Mouse (Mus musculus) left cerebral cortex, adult 2 months (tissue): Measurements from ENCODE around the gene Nacad. TPM values are rescaled to one million over a fixed set of nuclear protein-coding genes. Genes with fewer than 3 reads are reported as not detected.

Experiments used
- DNase-seq, 2 experiments: peaks; one replicate each; pipeline ENCODE4 v3.0.0; 2021 to 2022; ENCODE audit warnings: low spot score in 2 of 2, mixed read lengths in 1 of 2; ENCODE audit errors: extremely low spot score in 1 of 2
- H3K27ac ChIP-seq: fragments of 200-600 bp; 2 replicates; pipeline ENCODE4 v1.8.1; 2022
- H3K4me3 ChIP-seq: fragments of 200-600 bp; 2 replicates; pipeline ENCODE4 v1.8.1; 2022
- CTCF ChIP-seq: fragments of 200-600 bp; IDR thresholded peaks from 2 replicates; pipeline ENCODE4 v1.8.1; 2022; ENCODE audit warnings: antibody characterized with exemption, mild to moderate bottlenecking, moderate library complexity
- intact Hi-C: fragments of 180-260 bp; cut with DNase I; formaldehyde crosslinking; loops from one replicate; pipeline ENCODE4 v1.15.1; 2025
- total RNA-seq, 2 experiments: library from RNA; stranded (reverse); gene quantifications; 2 replicates each; pipeline ENCODE4 v1.2.3; 2021

Gene Nacad
- total RNA-seq, 2 experiments from 2014 or later = 41.4 to 43.8 TPM

DNA sequence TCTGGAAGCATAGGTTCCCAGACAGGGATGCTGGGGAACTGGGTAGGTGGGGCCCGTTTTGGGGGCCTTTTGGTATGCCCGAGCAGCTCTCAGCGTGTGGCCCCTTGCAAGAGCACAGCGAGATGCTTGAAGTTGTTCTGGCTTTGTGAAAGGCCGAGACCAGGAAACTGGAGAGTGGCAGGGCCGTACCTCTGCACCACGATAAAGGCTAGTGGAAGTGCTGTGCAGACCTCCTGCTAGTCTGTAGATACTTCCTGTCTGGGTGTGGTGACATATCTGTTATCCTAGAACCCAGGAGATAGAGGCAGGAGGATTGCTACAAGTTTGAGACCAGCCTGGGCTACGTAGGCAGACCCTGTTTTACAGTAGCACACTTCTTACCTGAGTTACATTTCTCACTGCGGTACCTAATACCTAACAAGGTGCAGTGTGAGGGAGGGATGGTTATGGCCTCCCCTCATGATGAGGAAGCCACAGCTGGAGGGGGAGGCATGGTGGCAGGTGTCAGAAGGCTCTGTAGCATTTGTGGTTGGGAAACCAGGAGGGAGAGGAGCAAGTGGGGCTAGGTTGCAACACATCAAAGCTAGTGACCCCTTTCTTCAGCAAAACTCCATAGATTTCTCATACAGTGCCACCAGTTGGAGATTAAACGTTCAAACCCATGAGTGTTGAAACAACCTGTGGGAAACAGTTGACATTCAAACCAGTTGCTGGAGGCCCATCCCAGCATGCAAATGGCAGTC lies 14.7 kb downstream of the Nacad start:
- intact Hi-C loops = no loop called here
- H3K27ac ChIP-seq = no peak overlapping the region
- H3K4me3 ChIP-seq = no peak overlapping the region
- DNase-seq = no peak
- TF ChIP-seq CTCF = no peak

DNA sequence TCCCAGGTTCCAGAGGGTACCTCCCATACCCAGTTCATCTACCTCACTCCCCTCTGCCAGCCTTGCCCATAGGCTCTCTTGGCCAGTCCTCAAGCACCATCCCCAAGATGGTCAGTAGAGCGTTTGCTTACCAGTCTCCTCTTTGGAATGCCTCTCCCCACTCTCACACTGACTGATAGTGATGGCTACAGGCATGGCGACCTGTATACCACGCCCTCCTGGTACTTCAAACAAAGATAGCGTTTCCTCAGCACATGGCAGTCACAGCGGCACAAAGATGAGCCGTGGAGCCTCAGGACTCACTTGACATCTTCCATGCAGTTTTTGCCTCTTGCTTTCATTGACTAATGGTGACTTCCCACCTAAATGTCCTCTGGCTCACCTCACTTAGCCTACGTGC lies 16.0 kb downstream of the Nacad start:
- no peak for TF ChIP-seq CTCF
- Histone ChIP-seq H3K27ac (no peak overlapping the region), H3K4me3 (no peak overlapping the region)
- intact Hi-C loops = no loop called here
- DNase-seq = no peak

DNA sequence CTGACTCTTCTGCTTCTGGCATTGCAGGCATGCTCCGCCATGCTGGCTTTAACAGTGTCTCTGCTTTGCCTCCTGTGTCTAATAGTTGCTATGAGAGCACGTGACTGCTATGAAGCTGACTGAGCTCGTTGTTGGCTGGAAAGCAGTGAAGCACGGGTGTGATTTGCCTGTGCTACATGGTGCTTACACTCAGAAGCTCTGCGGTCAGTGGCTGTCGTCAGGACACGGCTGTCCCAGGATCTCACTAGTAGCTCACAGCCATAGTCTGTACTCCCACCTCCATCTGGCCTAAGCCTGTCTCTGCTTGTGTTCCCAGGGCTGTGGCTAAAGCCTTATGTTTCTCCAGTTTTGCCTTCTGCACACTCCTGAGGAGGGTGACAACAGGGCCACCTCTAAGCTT lies 17.6 kb downstream of the Nacad start:
- intact Hi-C loops = no loop called here
- no peak for DNase-seq
- no peak overlapping the region for H3K4me3 ChIP-seq
- no peak overlapping the region for H3K27ac ChIP-seq
- no peak for TF ChIP-seq CTCF

DNA sequence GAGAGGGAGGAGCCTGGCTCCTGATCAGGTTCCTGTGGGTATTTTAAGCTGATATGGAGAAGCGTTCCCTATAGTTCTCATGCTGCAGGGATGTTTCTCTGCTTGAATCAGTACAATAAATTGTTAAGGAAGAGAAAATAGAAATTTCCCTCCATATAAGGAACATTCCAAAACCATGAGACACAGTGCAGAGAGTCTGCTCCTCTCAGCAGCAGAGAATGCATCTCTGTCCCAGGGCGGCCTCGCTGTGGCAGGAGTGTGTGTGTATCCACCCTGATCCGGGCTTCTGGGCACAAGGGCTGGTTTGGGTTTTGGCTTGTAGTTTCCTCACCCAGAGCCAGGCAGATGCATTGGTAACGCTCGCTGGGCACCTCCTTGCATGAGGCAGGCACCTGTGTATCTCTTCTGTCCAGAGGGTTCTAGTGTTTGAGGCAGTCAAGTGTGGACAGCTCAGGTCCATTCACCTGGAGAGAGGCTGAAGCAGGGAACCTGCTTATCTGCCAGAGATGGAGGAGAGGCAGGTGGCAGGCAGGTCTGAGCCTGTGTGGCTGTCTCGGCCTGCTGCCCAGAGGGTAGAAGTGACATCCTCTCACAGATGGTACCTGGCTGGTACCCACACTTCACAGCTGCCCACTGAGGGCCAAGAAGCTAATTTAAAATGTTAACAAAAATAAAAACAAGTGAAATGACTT lies 18.5 kb downstream of the Nacad start:
- intact Hi-C loops = no loop called here
- Histone ChIP-seq H3K27ac (no peak overlapping the region), H3K4me3 (no peak overlapping the region)
- DNase-seq = no peak
- TF ChIP-seq CTCF = no peak

DNA sequence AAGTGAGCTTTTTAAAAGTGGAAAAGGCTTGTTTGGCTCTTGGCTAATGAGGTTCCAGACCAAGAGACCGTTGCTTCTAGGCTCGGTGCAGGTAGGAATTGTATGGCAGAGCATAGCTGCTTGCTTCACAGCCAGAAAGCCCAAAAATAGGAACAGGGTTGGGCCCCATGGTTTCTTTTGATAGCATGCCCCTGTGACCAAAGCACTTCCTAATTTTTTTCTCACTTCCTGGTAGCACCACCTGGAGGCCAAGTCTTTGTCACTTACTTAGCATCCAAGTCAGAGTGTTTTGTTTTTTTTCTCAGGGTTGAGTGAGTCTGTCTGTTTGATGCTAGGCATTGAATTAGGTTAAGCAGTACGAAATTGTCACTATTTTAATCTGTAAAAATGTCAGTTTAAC lies 19.2 kb downstream of the Nacad start:
- no peak overlapping the region for H3K4me3 ChIP-seq
- peak; percentile 30 for TF ChIP-seq CTCF
- no peak for DNase-seq
- H3K27ac ChIP-seq = no peak overlapping the region
- intact Hi-C loops = no loop called here

DNA sequence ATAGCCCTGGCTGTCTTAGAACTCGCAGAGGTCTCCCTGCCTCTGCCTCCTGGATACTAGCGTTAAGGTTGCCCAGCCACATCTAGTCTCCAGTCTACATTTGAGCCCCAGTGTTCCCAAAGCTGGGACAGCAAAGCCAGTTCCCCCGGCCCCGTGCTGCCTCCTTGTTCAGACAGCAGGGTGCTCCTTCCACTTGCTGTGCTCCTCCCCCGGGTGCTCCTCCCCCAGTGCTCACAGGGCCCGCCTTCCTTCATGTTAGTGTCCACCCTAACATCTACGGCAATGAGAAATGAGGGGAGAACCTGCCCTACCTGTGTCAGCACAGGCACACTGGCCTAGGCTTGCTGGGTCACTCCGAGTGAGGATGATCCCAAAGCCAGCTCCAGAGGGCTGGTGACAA lies 20.1 kb downstream of the Nacad start:
- Histone ChIP-seq H3K4me3 (no peak overlapping the region), H3K27ac (no peak overlapping the region)
- no peak for DNase-seq
- intact Hi-C loops = no loop called here
- no peak for TF ChIP-seq CTCF

DNA sequence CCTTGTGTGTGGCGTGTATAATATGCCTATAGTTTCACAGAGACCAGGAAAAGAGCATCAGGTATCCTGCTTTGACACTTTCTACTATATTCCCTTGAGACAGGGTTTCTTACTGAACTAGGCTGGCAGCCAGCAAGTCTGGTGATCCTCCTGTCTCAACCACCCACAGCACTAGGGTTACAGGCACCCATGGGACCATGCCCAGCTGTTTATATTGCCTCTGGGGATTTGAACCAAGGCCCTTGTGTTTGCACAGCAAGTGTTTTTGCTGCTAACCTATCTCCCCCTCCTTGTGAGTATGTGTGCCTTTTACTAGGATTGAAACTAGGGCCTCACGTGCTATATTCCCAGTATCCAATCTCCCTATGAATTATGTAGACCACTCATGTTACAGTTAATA lies 24.3 kb downstream of the Nacad start:
- TF ChIP-seq CTCF = no peak
- DNase-seq = no peak
- H3K4me3 ChIP-seq = no peak overlapping the region
- intact Hi-C loops = no loop called here
- no peak overlapping the region for H3K27ac ChIP-seq

DNA sequence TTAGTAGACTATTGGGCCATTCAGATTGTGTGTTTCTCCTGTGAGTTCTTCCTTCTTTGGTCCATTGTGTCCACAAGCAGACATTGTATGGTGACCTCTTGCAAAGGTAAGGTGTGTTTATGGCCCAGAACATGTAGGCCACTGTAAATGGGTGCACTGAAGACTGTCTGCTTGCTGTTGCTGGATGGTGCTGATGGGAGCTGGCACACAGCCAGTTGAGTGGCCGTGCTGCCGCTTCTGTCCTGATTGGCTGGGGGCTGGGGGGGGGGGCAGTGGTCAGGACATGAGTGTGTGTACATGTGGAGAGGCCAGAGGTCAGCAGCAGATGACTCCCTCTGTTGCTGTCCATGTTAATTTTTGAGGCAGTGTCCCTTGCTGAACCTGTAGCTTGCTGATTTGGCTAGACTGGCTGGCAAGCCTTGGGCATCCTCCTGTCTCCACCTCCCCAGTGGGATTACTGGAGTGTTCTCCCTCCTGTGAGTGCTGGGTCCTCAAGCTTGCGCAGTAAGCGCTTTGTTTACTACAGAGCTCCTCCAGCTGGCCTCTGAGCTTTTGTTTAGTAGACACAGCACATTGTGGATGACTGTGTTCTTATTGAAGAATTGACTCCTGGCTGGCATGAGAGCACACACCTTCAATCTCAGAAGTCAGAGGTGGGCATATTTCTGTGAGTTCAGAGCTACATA lies 25.6 kb downstream of the Nacad start:
- Histone ChIP-seq H3K4me3 (no peak overlapping the region), H3K27ac (no peak overlapping the region)
- DNase-seq = no peak
- no peak for TF ChIP-seq CTCF
- intact Hi-C loops = no loop called here

DNA sequence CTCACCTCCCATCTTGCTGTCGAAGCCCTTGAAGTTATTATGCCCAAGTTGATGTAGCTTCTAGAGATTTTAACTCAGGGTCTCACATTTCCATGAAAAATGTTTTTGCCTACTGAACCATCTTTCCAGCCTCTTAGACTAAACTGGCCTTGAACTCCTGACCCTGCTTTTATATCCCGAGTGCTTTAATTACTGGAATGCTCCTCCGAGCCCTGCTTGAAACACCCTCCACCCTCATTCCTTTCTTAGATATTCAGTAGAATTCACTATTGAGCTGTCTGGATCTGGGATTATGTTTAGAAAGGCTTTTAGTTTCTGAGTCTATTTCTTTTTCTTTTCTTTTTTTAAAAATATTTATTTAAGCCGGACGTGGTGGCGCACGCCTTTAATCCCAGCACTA lies 26.5 kb downstream of the Nacad start:
- intact Hi-C loops = no loop called here
- Histone ChIP-seq H3K27ac (no peak overlapping the region), H3K4me3 (no peak overlapping the region)
- DNase-seq = no peak
- TF ChIP-seq CTCF = no peak

DNA sequence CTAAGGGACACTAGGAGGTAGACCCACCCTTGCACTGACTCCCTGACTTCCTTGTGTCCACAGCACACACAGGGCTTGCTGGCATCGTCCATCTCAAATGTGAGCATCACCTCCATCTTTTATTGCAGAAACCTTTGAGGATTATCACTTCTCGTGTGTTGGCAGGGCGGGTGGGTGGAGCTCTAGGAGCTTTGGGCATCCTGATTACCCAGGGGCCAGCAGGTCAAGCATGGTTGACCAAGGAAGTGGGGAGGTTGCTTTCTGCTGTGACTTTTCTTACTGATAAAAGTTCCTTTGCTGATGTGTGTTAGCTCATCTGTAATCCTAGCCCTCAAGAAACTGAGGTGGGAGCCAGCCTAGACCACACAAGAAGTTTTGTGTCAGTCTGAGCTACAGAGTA lies 29.7 kb downstream of the Nacad start:
- no peak for TF ChIP-seq CTCF
- no peak for DNase-seq
- intact Hi-C loops = no loop called here

DNA sequence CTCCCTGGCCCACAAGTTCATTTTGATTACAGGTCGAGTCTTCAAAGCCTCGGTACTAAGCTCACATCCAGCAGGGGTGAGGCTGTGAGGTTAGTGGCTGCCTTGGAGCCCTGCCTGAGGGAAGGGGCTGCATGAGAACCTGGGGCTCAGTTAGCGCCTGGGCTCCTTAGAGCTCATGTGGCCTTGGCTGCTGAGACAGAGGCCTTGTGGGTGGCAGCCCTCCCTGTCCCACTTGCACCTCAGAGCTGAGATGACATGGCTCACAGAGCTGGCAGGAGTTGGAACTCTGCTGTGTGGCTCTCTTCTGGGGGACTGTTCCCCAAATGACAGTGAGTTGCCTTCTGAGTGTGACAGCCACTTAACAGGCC lies 36.5 kb downstream of the Nacad start:
- Histone ChIP-seq H3K27ac (peak overlapping the region; percentile 6; the same call in 1 of the 2 replicates), H3K4me3 (no peak overlapping the region)
- no peak for DNase-seq
- intact Hi-C loops = no loop called here
- no peak for TF ChIP-seq CTCF

More for the DNA sequence above, 29.7 kb downstream of the Nacad start:
- Histone ChIP-seq H3K27ac (no peak overlapping the region), H3K4me3 (no peak overlapping the region)
